Mouse (Mus musculus) bone marrow macrophage, adult 2 months (primary cell): Measurements from ENCODE around the gene Mark1.

Source experiments
- CTCF ChIP-seq: IDR thresholded peaks from 2 replicates; pipeline ENCODE4 v1.5.1; 2012; ENCODE audit warnings: low read depth, mild to moderate bottlenecking, low read length, moderate library complexity
- POLR2A ChIP-seq: IDR thresholded peaks from 2 replicates; pipeline ENCODE4 v1.6.1; 2012; ENCODE audit warnings: mild to moderate bottlenecking, low read depth, low read length, borderline replicate concordance

DNA sequence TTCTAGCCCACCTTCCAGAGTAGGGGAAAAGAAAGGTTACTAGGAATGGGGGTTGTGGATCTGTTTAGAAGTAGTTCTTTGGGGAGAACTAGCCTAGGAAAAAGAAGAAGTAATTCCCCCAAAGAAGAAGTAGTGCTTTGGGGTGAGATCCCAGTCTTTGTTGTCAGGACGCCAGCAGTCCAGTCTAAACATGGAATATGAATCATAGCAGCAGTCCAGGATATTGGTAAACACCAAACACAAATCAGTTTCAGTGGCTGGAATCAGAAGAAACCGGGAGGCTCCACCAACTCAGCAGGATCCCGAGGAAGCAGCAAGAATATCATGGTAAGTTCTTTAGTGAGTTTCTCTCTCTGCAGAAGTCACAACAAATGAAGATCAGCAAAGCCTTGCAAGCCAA is 13.2 kb upstream of the Mark1 start:
- TF ChIP-seq CTCF (no peak), POLR2A (no peak)
